Mouse (Mus musculus) liver, adult 2 months (tissue): Measurements from ENCODE around the gene Shc3.

ENCODE experiments used
- CTCF ChIP-seq: fragments of 200-500 bp; IDR thresholded peaks from 2 replicates; pipeline ENCODE4 v1.5.1; 2011; ENCODE audit warnings: low read depth, low read length, control low read depth
- POLR2A ChIP-seq: fragments of 200-500 bp; IDR thresholded peaks from 2 replicates; pipeline ENCODE4 v1.6.1; 2011; ENCODE audit warnings: low read length, control low read depth; ENCODE audit not compliant: insufficient read depth; ENCODE audit errors: extremely low read depth

GRCm38 (mm10) chr13:51490195-51490594 is 79.0 kb downstream of the Shc3 start:
- TF ChIP-seq CTCF = no peak
- TF ChIP-seq POLR2A = no peak
